Mouse (Mus musculus) neural tube, embryonic 10.5 days (tissue): ENCODE measurements around the gene Xpo4.

Experiments used
- DNase-seq: peaks from one replicate; pipeline ENCODE4 v3.0.0-alpha.2; 2017; ENCODE audit warnings: low spot score; ENCODE audit errors: extremely low spot score

Gene Xpo4

DNA sequence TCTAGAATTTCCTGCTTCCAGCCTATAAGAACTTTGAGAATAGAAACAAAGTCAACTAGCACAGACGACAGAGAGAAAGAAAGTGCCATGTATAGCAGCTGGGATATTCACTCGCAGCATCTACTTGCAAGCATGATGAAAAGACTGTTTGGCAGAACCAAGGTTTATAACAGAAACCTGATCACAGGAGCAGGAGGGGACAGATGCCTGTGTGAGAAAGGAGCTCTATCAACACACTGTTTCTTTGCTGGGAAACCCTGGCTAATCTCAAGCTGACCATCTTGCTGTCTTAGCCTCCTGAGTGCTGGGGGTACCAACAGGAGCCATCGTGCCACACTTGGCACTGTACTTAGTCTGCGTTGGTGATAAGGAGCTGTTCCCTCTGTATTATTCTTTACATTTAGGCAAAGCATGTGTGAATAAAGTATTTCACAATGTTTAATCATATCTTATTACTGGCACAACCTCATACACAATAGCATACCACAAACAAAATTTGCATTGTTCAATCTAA lies 55.4 kb downstream of the Xpo4 start:
- DNase-seq, result no peak

DNA sequence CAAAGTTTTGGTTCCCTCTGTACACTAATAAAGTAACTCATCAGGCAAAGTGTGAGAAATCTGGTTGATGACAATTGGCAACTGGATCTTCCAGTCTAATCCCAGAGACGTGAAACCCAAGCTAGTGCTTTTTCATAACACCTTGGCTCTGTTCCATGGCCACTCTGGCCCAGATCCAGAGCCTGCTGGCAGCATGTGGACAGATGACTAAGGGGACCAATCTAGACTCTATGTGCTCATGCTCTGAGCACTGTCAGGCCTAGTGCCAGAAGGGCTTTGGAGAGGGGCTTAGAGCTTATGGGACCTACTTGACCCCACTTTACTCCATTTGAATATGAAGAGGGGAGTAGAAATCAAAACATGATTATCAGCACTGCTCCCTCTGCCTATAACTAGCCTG lies 57.7 kb downstream of the Xpo4 start:
- no peak for DNase-seq

DNA sequence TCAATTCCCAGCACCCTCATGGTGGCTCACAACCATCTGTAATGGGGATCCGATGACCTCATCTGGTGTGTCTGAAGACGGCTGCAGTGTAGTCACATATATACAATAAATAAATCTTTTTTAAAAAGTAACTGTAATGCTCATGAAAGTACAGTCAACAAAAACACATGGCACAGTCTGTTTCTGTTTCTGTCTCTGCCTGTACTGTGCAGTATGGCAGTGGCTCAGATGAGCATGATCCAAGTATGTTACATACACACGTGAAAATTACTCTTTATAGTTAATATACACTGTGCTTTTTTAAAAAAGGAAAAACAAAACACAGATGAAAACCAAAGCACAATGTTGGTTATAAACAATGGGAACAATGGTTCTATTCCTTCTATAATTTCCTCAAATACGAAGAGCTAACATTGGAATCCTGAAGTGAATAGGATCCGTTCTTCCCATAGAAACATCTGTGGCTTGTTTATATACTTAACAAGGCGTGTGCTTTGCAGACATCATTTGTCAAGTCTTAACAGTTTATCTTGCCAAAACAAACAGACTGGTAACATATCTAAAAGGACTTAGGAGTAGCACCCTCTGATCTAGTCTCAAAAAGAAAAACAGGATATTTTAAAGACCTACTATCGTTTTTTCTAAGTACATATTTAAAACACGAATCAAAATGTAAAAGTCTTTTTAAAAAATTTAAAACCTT lies 58.4 kb downstream of the Xpo4 start:
- DNase-seq, result no peak

DNA sequence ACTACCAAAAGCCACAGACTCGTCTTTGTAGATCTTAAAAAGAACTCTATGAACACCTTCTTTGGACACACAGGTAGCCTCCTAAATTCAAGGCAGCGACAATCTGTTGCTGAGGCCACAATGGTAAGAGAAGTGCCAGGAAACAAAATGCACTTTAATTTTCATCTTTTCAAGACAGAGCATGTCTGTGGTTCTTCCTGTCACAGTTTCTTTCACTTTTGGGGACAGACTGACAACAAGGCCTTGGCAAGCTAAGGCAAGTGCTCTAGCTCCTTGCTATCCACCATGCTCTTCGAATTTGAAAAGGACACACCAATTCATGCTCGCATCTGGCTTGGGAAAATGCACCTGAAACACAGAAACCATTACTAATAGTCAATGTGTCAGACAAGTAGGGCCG lies 72.0 kb downstream of the Xpo4 start:
- no peak for DNase-seq

DNA sequence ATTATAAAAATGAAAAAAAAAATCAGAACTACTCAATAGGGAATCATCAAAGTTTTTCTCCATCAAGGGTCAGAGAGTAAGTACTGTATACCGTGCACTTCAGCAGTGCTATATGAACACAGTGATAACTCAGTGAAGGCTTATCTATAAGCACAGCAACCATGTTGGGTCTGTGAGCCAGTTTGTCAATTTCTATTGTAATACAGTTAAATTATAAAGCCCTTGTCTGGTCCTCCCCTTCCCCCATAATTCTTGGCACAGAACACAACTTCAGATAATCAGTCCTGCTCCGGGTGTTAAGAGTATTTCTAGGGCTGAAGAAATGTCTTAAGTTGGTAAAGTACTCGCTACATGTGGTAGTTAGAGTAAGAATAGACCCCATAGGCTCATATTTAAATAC lies 73.4 kb downstream of the Xpo4 start:
- DNase-seq, result no peak

DNA sequence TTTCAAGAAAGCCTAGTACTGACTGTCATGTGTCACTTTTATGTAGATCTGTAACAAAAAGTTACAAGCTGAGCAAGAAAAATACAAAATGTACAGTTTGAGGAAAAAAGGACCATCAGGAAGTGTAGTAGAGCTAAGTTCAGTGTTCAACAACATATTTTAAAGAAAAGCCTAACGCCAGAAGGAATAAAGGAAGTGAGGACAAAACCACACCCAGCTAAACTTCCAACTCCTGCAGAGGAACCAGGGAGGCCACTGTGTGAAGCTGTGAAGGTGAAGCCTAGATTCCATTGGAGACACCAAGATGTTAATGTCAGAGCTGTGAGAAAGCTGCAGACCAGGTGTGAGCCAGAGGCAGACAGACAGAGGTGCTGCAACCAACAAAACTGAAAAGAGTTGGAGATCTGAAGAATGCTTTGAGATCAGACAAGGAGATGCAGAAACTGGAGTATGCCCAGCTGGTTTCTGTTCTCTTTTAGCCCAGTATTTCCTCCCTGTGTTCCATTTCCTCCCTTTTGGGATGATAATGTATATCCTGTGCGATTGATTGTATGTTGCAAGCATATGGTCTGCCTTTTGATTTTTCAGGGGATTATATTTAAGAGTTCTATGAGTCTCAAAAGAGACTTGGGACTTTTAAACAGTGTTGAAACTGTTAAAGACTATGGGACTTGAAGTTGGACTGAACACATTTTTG lies 88.7 kb downstream of the Xpo4 start:
- DNase-seq, result no peak

DNA sequence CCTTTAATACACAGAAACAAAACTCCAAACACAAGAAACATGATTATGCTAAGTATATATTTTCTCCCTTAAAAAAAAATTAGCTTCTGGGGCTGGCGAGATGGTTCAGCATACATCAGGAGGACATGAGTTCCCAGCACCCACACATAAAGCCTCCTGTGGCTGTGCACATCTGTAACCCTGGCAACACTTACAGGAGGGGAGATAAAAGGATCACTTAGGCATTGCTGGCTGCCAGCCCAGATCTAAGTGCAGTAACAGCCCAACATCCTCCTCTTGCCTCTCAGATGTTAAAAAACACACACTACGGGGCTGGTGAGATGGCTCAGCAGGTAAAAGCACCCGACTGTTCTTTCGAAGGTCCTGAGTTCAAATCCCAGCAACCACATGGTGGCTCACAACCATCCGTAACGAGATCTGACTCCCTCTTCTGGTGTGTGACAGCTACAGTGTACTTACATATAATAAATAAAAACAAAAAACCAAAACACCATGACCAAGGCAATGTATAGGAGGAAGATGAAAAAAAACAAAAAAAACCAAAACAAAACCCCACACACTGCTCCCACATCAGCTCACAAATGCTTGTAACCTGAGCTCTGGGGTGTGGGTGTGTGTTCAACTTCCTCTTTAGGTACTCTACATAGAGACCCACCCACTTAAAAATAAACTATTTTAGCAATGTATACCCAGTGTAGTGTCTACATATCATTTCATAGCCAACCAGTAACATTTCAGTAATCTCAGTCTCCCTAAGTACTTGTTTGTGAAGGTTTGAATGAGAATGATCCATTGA lies 90.2 kb downstream of the Xpo4 start:
- DNase-seq, result no peak

DNA sequence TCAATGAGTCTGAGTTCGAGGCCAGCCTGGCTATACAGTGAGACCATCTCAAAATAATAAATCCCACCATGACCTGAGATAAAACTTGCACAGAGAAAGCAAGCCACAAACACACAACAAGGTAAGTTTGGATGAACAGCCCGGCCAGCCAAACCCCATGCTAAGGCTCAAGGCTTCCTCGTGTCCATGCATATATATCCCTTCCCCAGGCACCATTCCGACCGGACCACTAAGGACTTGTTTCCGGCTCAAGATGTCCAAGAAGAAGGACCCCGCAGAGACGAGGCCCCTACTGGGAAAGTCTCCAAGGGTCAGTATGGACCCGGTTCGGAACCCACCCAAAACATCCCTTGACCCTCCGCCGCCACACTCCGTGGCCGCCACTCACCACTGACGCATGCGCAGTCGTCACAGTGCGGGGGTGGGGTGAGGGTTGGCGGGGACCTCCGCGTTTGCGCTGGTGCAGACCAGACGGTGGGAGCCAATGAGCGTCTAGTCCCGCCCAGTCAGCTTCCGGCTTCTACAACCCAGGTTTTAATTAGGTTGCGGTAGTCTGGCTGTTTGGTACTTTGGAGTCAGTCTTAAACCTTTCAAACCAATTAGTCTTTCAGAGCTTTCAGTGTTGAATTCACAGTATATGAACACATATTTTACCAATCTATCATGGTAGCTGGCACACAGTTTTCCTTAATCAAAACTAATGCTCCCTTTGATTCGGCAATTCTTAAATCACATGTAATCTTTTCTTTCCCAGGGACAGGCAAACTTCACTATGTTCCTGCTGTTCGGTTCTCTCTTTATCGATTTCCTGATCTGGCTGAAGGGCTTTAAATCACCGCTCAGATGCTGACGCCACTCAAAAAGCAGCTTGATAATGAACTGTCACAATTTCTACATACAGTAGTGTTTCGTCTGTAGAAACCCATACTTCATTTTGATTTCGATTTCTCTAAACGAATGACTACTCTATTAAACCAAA lies 93.8 kb downstream of the Xpo4 start, which contains the start of gene Eef1akmt1:
TSS of gene Eef1akmt1 (minus strand) at position 458 of the 979 bp plus-strand sequence.
- peak; percentile 96 for DNase-seq

DNA sequence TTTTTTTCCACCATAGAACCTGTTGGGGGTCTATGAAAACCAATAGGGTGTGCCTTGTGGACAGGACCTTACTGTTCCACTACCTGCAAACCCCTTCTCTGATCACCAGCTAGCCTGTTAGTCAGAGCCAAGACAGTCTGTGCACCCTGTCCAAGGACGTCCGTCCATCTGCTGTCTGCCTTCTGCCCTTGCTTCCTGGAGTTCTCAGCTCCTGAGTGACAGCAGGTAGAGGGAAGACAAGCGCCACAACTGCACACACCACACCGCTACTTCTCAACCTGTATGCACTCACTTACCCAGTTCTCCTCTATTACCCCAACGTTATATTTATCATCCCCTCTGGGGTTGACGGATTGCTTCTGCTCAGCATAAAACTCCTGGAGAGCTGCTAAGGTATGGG lies 99.6 kb downstream of the Xpo4 start:
- DNase-seq, result no peak

DNA sequence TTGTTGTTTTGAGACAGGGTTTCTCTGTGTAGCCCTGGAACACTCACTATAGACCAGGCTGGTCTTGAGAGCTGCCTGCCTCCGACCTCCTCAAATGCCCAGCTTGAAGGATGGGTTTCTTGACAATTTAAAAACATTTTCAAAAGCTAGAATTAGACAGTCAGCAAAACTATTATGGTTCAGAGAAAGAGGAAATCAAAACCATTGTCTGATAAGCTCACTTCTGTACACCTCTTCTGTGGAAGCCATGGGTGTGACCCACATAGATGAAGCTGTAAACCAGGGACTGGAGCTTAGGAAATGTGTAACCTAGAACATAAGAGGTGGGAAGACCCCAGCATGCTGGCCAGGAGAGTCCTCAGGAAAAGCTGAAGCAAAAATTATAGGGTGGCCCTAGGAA lies 108.3 kb downstream of the Xpo4 start:
- no peak for DNase-seq

DNA sequence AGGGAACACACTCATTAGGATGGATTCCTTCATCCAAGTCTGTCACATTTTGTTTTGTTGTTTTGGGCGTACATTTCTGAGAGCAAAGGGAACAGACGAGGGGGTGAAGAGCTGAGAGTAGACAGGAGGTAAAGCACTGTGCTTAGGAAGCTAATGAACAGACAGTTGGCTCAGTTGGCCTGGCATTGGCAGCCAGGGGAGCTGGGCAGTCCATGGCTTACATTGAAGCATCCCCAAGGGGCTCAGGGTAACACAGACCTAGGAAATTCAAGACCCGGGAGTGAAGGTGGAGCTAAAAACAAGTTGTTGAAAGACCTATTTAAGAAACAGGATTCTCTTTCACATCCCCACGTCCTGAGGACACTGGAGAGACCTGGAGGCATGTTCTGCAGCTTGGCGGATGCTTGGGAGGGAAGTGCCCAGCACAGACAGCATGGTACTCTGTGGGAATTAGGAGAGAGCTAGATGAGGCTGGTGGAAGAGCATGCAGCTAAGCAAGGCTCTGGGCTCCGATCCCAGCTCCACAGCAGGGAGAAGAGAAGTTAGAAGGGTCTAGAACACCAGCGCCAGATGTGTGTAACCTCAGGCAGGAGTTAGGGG lies 109.7 kb downstream of the Xpo4 start:
- DNase-seq, result no peak

DNA sequence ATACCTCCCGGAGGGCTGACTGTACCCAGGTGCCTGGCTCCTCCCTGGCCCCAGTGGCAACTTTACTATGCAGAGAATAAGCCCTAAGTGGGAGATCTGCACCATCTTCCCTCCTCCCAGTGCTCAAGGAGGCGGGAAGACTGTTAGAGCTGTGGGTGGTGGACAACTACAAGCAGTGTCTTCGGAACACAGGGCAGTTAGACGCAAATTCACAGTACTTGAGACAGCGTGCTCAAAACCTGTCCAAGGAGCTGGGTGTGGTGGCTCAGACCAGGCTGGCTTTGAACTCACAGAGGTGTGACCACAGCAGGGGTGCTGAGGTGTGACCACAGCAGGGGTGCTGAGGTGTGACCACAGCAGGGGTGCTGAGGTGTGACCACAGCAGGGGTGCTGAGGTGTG lies 110.8 kb downstream of the Xpo4 start:
- DNase-seq, result no peak

DNA sequence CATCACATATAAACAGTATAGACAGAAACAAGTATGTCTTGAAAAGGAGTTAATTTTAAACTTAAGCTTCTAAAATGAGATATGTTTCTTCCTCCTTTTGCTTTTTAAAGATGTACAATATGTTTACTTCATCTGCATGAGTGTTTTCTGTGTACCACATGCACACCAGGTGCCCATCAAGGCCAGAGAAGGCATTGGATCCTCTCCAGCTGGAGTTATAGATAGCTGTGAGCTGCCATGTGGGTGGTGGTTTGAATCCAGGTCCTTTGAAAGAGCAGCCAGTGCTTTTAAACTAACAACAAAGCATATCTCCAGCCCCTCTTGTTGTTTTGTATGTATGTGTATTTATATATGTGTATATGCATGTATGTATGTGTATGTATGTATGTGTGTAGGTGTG lies 112.3 kb downstream of the Xpo4 start:
- DNase-seq, result no peak

DNA sequence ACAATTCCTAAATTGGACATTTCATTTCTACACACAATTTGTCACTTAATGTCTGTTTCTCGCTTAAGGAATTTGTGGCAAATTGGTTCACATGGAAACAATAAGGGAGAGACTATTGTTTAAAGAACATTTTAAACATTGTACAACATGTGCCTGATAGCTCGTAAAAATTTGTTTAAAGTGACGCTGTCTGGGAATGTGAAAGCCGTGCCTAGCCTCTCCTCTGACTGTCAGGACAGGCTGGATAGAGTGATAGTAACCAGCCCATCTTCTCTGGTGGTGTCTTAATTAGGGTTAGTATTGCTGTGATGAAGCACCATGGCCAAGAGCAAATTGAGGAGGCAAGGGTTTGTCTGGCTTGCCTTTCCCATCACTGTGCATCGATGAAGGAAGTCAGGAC lies 118.2 kb downstream of the Xpo4 start:
- DNase-seq, result no peak

DNA sequence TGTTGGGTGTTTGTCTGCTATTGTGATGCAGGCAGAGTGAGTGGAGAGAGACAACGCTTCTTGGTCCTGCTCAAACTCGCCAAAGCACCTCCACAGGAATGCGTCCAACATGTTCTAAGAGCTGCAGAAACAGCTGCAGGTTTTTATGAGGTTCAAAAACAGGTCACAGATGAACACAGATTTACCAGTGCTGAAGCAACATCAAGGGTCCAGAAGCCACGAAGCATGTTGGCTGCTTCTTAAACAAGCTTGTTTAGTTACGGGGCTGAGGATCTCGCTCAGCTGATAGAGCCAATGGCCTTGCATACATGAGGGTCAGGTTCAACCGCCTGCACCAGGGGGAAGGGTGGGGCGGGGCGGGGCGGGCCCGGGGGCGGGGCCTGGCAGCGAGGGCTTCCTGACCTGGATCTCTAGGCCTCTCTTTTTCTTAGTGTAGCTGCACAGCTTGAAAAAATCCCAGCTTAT lies 118.6 kb downstream of the Xpo4 start:
- peak; percentile 40 for DNase-seq

DNA sequence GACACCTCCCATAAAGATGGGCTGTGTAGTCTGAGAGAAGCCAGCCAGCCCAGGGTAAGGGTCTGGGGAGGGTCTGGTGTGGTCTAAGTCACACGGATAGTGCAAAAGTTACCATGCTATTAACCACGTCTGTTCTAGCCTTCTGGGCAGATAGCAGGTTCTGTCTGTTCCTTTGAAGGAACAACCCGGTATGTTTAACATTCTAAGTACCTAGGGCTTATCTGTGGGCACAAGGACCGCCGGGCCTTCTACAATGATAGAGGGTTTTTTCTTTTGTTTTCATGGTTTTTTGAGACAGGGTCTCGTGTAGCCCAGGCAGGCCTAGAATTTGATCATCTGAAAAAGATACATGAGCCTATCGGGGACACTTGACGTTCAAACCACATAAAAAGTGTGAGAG lies 119.1 kb downstream of the Xpo4 start:
- no peak for DNase-seq

DNA sequence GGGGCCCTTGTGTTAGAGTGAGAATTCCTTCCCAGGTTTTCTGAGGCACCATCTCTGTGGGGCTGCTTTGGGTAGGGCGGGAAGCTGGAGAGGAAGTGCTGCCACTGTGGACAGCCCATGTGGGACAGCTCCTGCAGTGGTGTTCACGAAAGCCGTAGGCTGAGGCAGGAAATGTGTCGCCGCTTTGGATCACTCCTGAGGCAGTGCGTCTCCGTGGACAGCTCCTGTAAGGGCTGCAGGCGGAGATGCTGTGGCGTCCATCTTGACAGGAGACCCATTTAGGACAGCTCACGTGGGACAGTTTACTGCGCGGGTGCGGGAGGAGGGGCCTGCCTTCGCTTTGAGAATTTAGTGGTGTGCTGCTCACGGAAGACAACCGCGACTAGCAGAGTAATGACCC lies 119.7 kb downstream of the Xpo4 start:
- no peak for DNase-seq

DNA sequence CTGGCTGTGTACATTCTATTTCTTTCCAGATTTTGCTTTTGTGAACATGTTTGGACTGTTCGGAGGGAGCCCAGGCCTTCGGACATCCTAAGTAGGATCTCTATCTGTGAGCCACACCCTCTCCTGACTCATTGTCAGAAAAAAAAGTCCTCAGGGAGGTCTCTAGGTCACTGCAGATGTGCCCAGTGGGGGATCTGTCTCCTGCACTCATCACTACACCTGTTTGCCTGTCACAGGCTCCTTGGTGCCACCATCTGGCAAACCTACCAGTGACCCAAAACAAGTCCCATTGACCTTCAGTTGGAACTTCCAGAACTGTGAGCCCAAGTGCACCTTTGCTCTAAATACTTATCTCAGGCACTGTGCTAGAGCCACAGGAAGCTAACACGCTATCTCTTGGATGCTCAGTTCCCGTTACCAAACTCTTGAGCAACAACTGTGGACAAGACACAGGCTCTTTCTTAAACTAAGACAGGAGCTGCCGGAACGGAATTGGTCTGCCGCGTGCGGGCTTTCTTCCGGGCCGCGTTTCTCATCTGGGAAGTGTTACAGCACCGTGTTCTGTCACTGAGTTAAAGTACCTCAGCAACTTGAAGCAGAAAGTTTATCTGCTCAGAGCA lies 121.7 kb downstream of the Xpo4 start:
- DNase-seq, result no peak

DNA sequence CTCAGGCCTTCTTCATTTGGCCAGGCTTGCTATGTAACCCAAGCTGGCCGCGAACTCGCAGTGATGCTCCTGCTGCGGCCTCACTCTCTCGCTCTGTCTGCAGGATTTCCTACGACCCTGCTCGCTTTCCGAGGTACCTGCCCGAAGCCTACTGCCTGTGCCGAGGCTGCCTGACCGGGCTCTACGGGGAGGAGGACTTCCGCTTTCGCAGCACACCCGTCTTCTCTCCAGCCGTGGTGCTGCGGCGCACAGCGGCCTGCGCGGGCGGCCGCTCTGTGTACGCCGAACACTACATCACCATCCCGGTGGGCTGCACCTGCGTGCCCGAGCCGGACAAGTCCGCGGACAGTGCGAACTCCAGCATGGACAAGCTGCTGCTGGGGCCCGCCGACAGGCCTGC lies 123.0 kb downstream of the Xpo4 start:
- DNase-seq, result no peak

DNA sequence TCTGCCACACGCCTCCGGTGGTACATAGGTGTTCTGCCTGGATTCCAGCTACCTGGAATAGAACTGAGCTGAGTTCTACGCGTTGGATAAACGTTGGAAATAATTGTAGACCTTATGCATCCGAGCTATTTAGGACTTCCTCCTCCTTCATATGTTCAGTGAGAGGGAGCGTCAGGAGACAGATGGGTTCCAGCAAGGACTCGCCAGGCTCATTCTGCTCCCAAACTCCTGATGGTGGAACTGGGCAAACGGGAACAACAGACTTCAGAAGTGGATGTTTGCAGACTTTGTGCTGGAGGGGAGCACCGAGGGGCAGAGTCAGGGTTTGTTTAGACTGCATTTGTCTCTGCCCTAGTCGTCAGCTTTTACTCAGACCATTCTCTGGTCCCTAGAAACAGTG lies 124.5 kb downstream of the Xpo4 start:
- DNase-seq, result no peak
